Mouse (Mus musculus): ENCODE data around the gene Pmfbp1.

DNA sequence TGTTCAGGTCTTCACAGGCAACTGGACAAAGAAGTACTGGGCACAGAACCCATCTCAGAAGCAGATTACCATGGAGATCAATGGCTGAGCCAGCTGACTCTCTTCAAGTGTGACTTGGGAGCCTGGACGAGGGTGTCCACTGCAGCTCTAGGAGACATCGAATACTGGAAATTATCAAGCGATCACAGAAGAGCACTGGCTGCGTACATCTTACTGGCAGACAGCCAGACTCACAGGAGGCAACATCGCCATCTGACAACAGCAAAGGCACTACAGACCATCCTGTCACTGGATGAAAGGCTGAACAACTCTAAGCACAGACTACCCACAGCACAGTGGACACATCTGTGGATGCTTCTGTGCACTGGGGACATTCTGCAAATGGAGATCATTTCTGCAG is 98.3 kb downstream of the Pmfbp1 start:
- no peak for TF ChIP-seq ZMIZ1 (IDR thresholded peaks at IDR 0.05; ENCODE audit: low read depth, low read length)
- TF ChIP-seq MXI1 (IDR thresholded peaks at IDR 0.05; ENCODE audit: low read depth, low read length), result no peak
- TF ChIP-seq NELFE (IDR thresholded peaks at IDR 0.05; ENCODE audit: low read depth, low read length), result no peak
- no peak for TF ChIP-seq POLR2A (IDR thresholded peaks at IDR 0.05; ENCODE audit: low read depth, low read length)
- TF ChIP-seq CTCF (conservative IDR thresholded peaks at IDR 0.05 in 1 of 2, IDR thresholded peaks at IDR 0.05 in 1 of 2; ENCODE audit: low read depth in 2 of 2, low read length in 2 of 2), result no peak
